Mouse (Mus musculus) thymus, adult 18-20 months (tissue): ENCODE measurements at regions not wholly inside any gene's neighbourhood (a gene's known extent, or its start where the extent isn't known, plus 50 kb on each side); places are given as distances from the start of the nearest gene placed in this dataset.

Source experiments
- DNase-seq, 2 experiments: peaks; one replicate each; pipeline ENCODE4 v3.0.0; 2022; ENCODE audit warnings: mixed read lengths in 2 of 2

DNA sequence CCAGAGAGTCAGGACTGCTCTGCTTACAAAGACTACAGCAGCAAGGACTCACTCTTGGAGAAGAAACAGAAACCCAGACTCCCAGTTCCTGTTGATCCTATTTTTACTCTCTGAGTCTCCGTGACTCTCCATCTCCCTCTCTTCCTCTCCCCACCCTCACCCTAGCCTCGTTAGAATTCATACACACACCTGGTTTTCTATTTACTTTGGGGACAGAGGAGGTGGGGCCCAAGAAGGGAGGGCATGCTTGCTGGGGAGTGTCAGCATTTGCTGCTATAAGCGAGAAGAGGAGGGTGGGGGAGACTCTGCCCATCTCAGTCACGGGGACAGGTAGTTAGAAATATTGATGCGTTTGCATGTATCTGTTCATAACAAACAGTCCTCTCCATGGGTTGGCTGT, 129.6 kb upstream of the Runx1 start:
- no peak for DNase-seq

DNA sequence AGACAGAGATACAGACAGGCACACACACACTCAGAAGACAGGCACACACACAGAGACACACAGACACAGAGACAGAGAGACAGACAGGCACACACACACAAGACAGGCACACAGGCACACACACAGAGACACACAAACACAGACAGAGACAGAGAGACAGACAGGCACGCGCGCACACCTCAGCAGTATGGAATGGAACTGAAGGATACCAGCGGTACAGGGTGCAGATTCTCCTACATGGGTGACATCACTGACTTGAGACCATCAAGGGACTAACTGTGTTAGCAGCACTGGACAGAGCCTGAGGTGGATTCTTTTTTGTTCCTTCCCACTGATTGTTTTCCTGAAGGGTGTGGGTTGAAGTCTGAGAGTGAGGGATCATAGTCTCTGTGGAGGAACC, 129.1 kb upstream of the Runx1 start:
- DNase-seq, result no peak

DNA sequence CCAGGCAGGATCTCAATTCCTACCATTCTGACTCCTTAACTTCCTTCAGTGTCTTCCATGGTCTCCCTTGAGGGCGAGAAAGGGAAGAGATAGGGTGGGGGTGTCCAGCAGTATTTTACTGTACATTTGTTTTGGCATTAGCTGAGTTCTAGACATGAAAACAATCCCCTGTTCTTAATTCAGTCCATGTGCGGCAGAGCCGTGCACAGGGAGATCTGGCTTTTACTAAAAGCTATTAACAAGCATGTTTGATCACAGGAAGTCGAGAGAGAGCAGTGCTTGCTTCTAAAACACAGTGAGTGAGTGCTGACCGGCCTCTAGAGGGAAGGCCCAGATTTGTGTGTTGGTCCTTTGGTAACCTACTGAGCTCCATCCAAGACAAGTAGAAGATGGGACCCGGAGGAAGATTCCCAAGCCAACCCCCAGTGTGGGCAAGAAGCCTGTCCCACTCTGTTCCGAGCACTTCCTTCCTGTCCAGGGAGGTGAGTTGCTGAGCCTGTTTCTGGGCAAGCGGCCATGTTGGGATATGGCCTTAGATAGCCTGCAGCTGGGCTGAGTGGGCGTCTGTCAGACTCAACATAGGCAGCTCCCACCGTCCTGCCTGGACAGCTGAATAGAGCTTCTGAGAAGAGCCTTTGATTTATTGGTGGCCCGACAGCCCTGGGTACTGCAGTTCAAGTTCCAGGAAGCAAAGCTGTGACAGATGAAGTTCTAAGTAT, 128.1 kb upstream of the Runx1 start:
- no peak for DNase-seq

DNA sequence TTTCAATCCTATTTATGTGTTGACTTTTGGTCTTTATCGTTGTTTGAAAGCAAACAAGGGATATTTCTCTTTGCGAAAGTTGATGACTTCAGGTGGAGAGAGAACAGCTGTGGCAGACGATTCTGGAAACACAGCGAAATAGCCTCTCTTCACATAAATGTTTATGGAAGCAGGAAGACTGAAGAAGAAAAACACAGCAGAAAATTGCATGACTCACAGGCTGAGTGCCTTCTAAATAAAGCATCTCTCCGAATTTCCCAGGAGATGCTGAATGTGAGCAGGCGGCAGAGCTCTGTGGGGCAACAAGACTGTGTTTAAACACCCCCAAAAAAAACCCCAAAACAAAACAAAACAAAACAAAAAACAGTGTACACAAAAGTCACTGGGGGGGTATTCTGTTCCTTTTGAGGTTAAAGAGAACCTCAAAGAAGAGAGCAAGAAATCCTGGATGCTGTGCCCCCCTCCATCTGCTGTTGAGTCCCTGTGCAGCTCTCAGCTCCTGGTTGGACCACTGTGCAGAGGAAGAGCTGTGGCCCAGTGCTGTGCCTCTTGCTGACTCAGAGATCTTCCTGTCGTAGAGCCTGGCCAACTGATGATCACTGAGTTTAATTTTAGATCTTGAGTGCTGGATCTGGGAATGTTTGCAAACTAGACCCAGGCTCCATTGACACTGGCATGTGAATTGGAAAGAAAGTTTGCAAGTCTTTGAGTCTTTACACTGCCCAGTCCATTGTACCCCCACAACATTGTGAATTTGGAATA, 126.6 kb upstream of the Runx1 start:
- DNase-seq, result no peak

- DNase-seq, result no peak
These were observed 125.6 kb upstream of the Runx1 start for GRCm38 (mm10) chr16:92951516-92951915.

DNA sequence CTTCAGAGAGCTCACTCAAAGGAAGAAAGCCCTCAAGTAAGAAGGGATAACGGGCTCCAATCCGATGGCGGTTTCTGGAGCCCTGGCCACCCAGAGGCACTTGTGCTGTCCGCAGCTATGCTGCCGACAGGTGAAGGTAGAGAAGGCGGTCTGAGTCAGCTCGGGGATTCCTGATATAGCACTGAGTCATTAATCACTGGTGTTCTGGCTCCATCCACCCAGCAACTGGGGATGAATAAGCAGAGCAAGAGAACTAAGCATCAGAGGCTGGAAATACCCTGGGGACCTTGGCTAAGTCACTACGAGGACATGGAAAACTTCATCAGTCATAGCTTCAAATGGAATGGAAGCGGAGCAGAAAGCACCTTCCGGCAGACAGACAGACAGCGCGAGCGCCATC, 122.5 kb upstream of the Runx1 start:
- DNase-seq, result no peak

- DNase-seq, result peak in 1 of 2 experiments; percentile 51
These were observed 120.6 kb upstream of the Runx1 start for GRCm38 (mm10) chr16:92946554-92946953.

GRCm38 (mm10) chr16:92943901-92944300, 118.0 kb upstream of the Runx1 start:
- no peak for DNase-seq

GRCm38 (mm10) chr16:92939618-92940017, 113.7 kb upstream of the Runx1 start:
- no peak for DNase-seq

DNA sequence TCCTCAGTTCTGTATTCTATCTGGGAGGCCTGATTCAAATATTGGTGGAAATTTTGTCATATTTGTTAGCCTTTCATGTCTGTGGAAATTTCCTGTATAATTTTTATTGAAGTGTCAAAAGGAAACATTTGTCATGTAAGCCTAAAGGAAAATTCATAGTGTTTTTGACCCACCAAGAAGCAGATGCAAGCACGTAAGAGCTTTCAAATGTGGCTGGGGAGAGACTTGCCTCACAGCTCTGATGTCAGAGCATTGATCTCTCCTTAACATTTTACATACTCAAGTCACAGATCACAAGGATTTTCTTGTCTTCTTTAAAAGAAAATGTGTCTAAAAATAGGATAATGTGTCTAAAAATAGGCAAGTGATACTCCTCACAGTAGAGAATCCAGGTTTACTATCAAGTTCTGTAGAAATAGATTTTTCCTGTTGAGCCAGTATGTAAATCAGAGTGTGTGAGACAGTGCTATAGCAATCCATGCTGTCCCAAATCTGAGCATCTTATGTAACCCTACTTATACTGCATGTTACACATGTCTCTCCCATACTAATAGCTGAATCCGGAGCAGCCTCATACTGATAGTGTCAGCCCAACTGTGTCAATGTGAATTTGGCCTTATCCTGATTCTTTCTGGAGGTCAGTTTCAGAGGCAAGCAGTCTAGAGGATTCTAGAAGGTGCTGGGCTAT, 110.0 kb upstream of the Runx1 start:
- DNase-seq, result no peak

DNA sequence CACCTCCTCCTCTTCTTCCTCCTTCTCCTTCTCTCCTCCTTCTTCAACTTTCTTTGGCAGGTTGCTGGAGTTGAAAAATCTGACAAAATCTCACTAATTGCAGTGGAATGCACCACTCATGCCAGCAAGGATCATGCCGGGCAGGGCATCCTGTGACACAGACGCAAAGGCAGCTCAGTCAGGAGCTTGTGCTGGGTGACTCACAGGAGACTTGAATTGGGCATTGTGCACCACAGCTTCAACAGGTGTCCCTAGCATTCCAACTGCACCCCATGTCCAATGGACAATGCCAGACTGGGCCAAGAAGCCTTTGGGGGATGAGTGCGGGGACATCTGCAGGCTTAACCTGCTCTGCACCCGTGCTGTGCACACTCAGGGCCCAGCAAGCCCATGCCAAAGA, 104.2 kb upstream of the Runx1 start:
- DNase-seq, result no peak

- DNase-seq, result peak; percentile 17 to 46
These were observed 102.3 kb upstream of the Runx1 start for GRCm38 (mm10) chr16:92928201-92928600.

DNA sequence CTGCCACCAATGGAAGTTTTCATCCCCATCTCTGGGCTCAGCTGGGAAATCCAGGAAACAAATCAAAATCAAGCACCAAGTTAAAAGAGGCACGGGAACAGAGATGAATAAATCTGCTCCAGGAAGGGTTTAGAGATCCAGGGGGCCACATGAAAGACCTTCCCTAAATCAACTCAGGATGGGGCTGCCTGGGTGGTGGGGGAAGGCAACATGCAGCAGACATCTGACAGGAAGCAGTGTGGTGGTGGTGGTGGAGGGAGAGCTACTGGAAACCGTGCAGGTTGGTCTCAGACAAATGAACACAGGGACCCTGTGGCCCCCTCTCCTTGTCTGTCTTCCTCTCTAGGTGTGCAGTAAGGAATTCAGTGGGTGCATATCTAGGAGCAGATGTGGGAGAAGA, 101.7 kb upstream of the Runx1 start:
- peak; percentile 57 to 72 for DNase-seq

- no peak for DNase-seq
These were observed 100.9 kb upstream of the Runx1 start for GRCm38 (mm10) chr16:92926853-92927252.

DNA sequence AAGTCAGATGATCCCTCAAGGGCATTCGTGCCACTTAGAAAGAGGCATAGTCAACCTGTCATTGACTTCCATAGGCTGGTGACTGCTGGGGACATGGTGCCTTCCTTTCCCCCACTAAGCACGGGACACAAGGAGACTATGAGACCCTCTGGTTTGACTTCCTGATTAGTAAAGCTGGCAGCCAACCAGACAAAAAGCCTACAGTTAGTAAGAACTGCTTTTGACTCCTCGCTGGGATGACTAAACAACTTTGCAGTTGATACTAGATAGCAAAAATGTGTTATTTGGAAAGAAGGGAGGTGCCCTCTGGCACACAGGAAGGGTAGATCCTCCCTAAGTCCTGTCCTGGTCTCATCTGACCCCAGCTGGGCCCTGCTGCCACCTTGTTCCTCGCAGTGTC, 95.0 kb upstream of the Runx1 start:
- no peak for DNase-seq

- no peak for DNase-seq
These were observed 91.4 kb upstream of the Runx1 start for GRCm38 (mm10) chr16:92917356-92917755.

GRCm38 (mm10) chr16:92915651-92916050, 89.7 kb upstream of the Runx1 start:
- no peak for DNase-seq

DNA sequence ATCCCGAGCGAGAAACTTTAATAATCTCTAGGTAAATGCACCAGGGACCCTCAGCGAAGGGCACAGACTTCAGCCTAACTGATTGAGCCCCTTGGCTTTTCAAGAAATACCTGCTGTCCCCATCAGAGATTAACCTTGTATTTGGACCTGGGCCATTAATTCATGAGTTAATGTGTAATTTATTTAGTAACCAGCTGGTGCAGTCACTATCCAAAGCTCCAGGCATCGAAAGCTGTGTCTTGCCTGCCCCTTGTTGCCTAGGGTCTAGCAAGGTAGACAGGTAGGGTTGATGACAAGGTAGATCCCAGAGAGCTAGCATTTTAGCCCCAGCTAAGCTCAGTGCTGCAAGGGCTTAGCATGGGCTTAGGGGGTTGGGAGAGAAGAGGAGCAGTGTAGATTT, 80.9 kb upstream of the Runx1 start:
- no peak for DNase-seq

- no peak for DNase-seq
These were observed 79.7 kb upstream of the Runx1 start for GRCm38 (mm10) chr16:92905626-92906025.

- DNase-seq, result no peak
These were observed 78.0 kb upstream of the Runx1 start for GRCm38 (mm10) chr16:92903892-92904473.

GRCm38 (mm10) chr16:92903486-92903885, 77.5 kb upstream of the Runx1 start:
- DNase-seq, result no peak

GRCm38 (mm10) chr16:92899704-92900103, 73.8 kb upstream of the Runx1 start:
- no peak for DNase-seq

GRCm38 (mm10) chr16:92891741-92892140, 65.8 kb upstream of the Runx1 start:
- no peak for DNase-seq

GRCm38 (mm10) chr16:92890713-92891112, 64.8 kb upstream of the Runx1 start:
- DNase-seq, result no peak
